Mouse (Mus musculus) liver, adult 2 months (tissue): ENCODE measurements at regions not wholly inside any gene's neighbourhood (a gene's known extent, or its start where the extent isn't known, plus 50 kb on each side); places are given as distances from the start of the nearest gene placed in this dataset.

ENCODE experiments used
- DNase-seq: peaks from one replicate; pipeline ENCODE4 v3.0.0-alpha.2; 2011; ENCODE audit warnings: low read depth, low spot score; ENCODE audit errors: extremely low read depth
- H3K27ac ChIP-seq: fragments of 200-500 bp; replicated peaks from 2 replicates; pipeline ENCODE4 v1.5.1; 2012; ENCODE audit warnings: low read depth, mild to moderate bottlenecking, control low read depth, inconsistent platforms, low read length; ENCODE audit not compliant: insufficient read depth
- H3K27me3 ChIP-seq: fragments of 200-500 bp; 2 replicates; pipeline ENCODE4 v1.6.1; 2012; ENCODE audit warnings: mild to moderate bottlenecking, moderate library complexity, low read length, inconsistent platforms; ENCODE audit not compliant: control insufficient read depth, insufficient read depth
- H3K36me3 ChIP-seq: fragments of 200-500 bp; 2 replicates; pipeline ENCODE4 v1.6.1; 2012; ENCODE audit warnings: low read length, inconsistent platforms; ENCODE audit not compliant: control insufficient read depth, insufficient read depth
- H3K4me1 ChIP-seq: fragments of 200-500 bp; 2 replicates; pipeline ENCODE4 v1.6.1; 2011; ENCODE audit warnings: low read length; ENCODE audit not compliant: control insufficient read depth, insufficient read depth
- H3K4me3 ChIP-seq: fragments of 200-500 bp; 2 replicates; pipeline ENCODE4 v1.5.1; 2011; ENCODE audit warnings: low read depth, mild to moderate bottlenecking, control low read depth, low read length, moderate library complexity; ENCODE audit not compliant: insufficient read depth
- H3K79me2 ChIP-seq: fragments of 200-500 bp; 2 replicates; pipeline ENCODE4 v1.6.1; 2012; ENCODE audit warnings: inconsistent platforms, mild to moderate bottlenecking, low read length, moderate library complexity; ENCODE audit not compliant: control insufficient read depth, insufficient read depth
- H3K9ac ChIP-seq: fragments of 200-500 bp; 2 replicates; pipeline ENCODE4 v1.6.1; 2012; ENCODE audit warnings: low read depth, mild to moderate bottlenecking, control low read depth, inconsistent platforms, low read length
- CTCF ChIP-seq: fragments of 200-500 bp; IDR thresholded peaks from 2 replicates; pipeline ENCODE4 v1.5.1; 2011; ENCODE audit warnings: low read depth, low read length, control low read depth
- POLR2A ChIP-seq: fragments of 200-500 bp; IDR thresholded peaks from 2 replicates; pipeline ENCODE4 v1.6.1; 2011; ENCODE audit warnings: low read length, control low read depth; ENCODE audit not compliant: insufficient read depth; ENCODE audit errors: extremely low read depth
- WGBS: fragments of 180-500 bp; shearing (Covaris S2); methylation state at CpG from one replicate; pipeline ENCODE4 v1.1.7; 2018; 5-methylcytosine and 5-hydroxymethylcytosine counted together

GRCm38 (mm10) chr4:53327382-53328165 lies 112.6 kb upstream of the Slc44a1 start:
- Histone ChIP-seq H3K4me3 (no peak overlapping the region), H3K36me3 (no peaks in the 10 kb centered on the region), H3K9ac (no peak overlapping the region), H3K27ac (no peak overlapping the region), H3K79me2 (no peaks in the 10 kb centered on the region), H3K27me3 (no peaks in the 10 kb centered on the region), H3K4me1 (no peaks in the 10 kb centered on the region)
- WGBS, result 79% methylated on average over 7 of the region's 7 CpGs
- TF ChIP-seq POLR2A (no peak), CTCF (no peak)
- no peak for DNase-seq

GRCm38 (mm10) chr4:53323838-53324237 lies 116.4 kb upstream of the Slc44a1 start:
- WGBS, result 86% methylated on average over 4 of the region's 4 CpGs
- H3K4me1 ChIP-seq, result no peaks in the 10 kb centered on the region
- DNase-seq, result no peak
- no peaks in the 10 kb centered on the region for H3K27me3 ChIP-seq
- H3K4me3 ChIP-seq, result no peak overlapping the region
- no peak for TF ChIP-seq CTCF
- TF ChIP-seq POLR2A, result no peak
- H3K9ac ChIP-seq, result no peak overlapping the region
- no peaks in the 10 kb centered on the region for H3K36me3 ChIP-seq
- H3K27ac ChIP-seq, result no peak overlapping the region
- H3K79me2 ChIP-seq, result no peaks in the 10 kb centered on the region

- WGBS, result 91% methylated on average over 3 of the region's 3 CpGs
- Histone ChIP-seq H3K4me3 (no peak overlapping the region), H3K36me3 (no peaks in the 10 kb centered on the region), H3K4me1 (no peaks in the 10 kb centered on the region), H3K27ac (no peak overlapping the region), H3K9ac (no peak overlapping the region), H3K79me2 (no peaks in the 10 kb centered on the region), H3K27me3 (no peaks in the 10 kb centered on the region)
- no peak for DNase-seq
- TF ChIP-seq POLR2A (no peak), CTCF (no peak)
Observed at GRCm38 (mm10) chr4:53323195-53323594, 117.0 kb upstream of the Slc44a1 start.

- 84% methylated on average over 5 of the region's 5 CpGs for WGBS
Observed at GRCm38 (mm10) chr4:53322484-53322883, 117.7 kb upstream of the Slc44a1 start.

GRCm38 (mm10) chr4:53320735-53321449 lies 119.3 kb upstream of the Slc44a1 start:
- DNase-seq, result no peak
- TF ChIP-seq POLR2A (no peak), CTCF (no peak)
- 93% methylated on average over 6 of the region's 6 CpGs for WGBS
- Histone ChIP-seq H3K4me1 (peaks cover 16% of the 10 kb centered on the region), H3K79me2 (no peaks in the 10 kb centered on the region), H3K36me3 (no peaks in the 10 kb centered on the region), H3K27ac (no peak overlapping the region), H3K27me3 (no peaks in the 10 kb centered on the region), H3K4me3 (no peak overlapping the region), H3K9ac (no peak overlapping the region)

More at GRCm38 (mm10) chr4:53322484-53322883, 117.7 kb upstream of the Slc44a1 start:
- peaks cover 4% of the 10 kb centered on the region; the same call in 1 of the 2 replicates for H3K4me1 ChIP-seq
- no peaks in the 10 kb centered on the region for H3K79me2 ChIP-seq
- H3K4me3 ChIP-seq, result no peak overlapping the region
- H3K9ac ChIP-seq, result no peak overlapping the region
- TF ChIP-seq CTCF (no peak), POLR2A (no peak)
- no peaks in the 10 kb centered on the region for H3K36me3 ChIP-seq
- H3K27ac ChIP-seq, result no peak overlapping the region
- DNase-seq, result no peak
- no peaks in the 10 kb centered on the region for H3K27me3 ChIP-seq

GRCm38 (mm10) chr4:53319051-53319450 lies 121.2 kb upstream of the Slc44a1 start:
- Histone ChIP-seq H3K9ac (no peak overlapping the region), H3K27ac (no peak overlapping the region), H3K36me3 (no peaks in the 10 kb centered on the region), H3K27me3 (no peaks in the 10 kb centered on the region), H3K4me3 (no peak overlapping the region), H3K79me2 (no peaks in the 10 kb centered on the region), H3K4me1 (peaks cover 28% of the 10 kb centered on the region)
- 95% methylated on average over 4 of the region's 4 CpGs for WGBS
- no peak for DNase-seq
- TF ChIP-seq CTCF (no peak), POLR2A (no peak)
